Mouse (Mus musculus) right cerebral cortex, postnatal 4 days (tissue): Measurements from ENCODE around the gene Egln1.

Experiments used
- DNase-seq: peaks from one replicate; pipeline ENCODE4 v3.0.0-alpha.2; 2022

Egln1 gene

DNA sequence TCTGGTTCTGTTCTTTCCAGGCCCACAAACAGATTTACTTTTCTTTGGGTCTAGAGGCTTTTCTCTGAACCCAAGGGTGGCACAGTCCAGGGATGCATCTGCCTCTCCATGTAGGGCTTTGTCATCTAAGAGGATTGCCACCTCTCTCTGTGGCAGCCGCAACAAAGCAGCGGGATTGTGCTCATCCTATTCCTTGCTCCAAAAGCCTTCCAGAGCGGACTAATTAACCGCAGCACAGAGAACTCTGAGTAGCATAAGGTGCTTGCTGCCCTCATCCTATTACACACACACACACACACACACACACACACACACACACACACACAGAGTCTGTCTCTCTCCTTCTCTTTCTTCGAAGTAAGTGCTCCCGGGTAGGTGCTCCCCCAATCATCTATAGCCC is 5.3 kb downstream of the Egln1 start:
- DNase-seq: no peak

DNA sequence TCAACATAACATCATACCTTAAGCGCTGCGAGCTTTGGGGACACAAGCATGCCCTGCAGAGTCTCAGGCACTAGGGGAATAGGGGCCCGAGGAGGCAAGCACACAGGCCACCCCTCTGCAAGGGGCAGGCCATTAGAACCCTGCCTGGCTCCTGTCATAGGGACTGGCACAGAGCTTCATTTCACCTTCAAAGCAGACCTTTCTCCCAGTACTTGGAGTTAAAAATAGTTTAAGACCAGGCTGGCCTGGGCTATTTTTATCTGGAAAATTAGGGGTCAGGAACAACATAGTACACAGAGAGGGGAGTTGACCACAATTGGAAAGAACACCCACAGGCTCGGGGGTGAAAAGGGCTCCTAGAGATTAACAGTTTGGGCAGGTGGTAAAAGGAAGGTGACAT is 11.8 kb downstream of the Egln1 start:
- no peak for DNase-seq

DNA sequence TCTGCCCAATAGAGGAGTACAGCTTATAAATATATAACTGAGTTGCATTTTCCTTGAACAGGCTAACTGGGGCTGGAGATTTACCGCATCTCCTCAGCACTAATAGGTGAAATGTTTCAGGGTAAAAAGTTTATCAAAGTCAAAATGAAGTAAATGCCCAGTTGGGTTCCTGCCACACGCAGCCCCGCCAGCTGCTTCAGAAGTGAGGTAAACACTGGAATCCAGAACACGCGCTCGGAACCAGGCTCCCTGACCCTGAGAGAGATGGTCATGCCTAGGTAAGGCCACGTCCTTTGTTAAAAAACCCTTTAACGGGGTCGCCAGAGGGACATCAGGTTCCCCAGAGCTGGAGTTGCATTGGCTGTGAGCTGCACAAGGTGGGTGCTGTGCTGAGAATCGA is 12.4 kb downstream of the Egln1 start:
- no peak for DNase-seq

DNA sequence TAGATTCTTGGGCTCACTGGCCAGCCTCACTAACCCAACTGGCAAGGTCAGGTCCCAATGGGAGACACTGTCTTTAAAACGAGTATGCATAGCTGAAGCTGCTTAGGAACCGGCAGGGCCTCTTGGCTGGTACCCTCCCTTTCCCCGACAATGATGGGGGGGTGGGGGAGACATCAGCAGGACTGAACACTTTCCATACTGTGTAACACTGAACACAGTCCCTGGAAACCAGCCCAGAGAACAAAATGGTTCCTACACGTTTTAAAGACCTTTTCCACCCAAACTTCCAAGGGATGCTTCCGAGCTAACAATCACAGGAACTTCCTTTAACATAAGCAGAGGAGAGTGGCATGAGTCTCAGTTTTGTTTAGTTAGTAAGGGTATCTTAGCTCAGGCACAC is 14.0 kb downstream of the Egln1 start:
- no peak for DNase-seq

DNA sequence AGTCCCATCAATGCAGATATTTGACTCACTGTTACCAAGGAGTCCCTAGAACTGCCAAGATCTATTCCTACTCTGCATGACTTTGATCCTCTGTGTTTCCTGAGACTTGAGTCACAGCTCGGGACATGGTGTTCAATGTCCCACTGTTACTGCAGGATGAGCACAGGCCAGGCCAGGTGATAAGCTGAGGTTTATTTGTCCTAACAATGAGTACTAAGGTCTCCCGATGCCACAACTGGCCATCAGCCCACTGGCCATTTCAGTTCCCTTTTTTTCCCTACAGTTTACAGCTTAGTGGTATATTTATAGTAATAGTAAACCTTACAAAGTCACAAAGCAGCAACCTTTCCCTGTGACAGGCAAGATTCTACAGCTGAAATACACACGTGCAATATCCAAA is 16.7 kb downstream of the Egln1 start:
- DNase-seq: no peak

DNA sequence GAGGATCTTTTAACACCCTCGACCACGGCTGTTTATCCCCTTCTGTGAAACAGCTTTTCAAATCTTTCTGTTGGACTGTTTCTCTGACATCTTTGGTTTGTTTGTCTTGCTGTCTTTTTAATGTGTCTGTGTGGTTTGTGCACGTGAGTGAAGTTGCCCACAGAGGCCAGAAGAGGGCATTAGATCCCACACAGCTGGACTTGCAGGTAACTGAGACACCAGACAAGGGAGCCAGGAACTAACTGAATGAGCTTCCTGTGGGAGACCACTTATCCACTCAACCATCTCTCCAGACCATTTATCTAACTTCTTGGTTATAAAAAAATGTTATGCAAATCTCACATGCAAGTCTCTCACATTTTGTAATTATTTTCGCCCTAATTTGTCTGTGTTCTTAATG is 18.5 kb downstream of the Egln1 start:
- DNase-seq: no peak

DNA sequence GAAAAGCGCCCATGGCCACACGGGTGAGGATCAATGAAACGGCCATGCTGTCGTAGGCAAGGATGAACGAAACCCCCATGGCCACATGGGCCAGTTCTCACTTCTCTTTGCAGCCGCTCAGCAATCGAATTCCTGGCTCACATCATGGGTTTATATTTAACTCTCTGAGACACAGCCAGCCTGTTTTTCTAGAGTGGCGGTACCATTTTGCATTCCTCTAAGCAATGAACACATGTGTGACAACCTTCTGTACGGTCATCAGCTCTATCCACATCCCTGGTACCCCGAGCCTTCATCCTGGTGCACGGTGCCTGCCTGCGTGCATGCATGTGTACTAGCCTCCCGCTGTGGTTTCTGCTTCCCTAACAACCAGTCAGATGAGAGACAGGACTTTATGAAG is 19.0 kb downstream of the Egln1 start:
- no peak for DNase-seq

DNA sequence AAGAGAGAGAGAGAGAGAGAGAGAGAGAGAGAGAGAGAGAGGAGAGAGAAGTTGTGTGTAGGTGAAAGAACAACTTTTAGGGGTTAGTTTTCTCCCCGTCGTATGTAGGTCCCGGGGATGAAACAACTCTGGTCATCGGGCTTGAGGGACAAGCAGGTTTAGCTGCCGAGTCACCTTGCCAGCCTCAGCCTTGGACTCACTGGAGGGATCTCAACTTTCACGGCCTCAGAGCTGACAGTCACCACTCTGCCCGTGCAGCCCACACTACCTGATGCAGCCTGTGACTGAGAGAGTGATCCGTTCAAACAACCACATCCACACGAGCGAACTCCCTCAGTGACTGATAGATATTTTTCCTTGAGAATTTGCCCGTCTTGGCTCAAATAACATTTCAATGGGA is 20.1 kb downstream of the Egln1 start:
- DNase-seq: no peak

DNA sequence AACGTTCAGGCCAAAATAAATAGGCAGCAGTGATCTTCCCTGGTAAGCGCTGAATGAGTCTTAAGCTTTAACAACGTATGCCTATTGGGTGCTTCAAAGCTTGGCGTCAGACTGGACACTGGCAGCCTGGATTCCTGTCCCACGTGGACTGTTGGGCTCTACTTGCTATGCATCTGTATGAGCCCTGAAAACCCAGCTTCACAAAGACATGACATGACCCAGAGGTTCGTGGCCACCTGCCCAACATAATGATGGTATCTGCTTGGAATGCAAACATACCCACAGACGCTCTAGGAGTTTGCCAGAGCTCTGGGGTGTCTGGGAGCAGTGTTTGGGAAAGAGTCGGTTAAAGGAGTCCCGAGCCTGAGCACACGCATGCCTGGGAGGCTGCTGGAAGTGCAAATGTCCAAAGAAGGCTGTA is 22.8 kb downstream of the Egln1 start:
- peak; percentile 33 for DNase-seq

DNA sequence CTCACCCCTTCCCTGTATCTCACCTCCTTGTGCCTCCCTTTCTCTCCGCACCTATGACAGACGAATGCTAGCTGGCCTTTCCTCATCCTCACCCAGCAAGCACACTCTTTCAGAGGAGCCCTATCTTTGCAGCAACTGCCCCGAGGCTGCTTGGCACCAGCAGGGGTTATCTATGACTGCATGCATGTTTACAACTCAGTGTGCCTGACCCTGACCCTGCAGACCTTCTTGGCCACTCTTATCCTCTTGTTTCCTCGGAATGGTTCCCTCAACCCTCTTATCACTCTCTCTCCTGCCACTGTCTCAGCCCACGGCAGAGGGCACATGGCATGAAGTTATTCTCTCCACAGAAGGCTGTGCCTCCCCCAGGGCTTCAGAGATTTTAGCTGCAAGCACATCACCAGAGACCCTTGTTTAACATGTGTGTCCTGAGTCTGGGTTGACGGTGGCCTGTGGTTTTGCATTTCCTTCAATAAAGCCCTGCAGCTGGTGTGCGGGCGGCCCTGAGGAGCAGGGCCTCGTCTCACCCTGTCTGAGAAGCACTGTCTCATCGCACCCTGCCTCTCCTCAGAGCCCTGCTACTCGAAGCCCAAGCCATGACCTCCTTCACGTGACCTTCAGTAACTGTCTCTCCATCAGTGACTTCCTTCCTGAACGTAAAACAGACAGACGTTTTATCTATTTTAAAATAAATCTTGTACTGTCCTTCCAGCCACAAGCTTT is 23.4 kb downstream of the Egln1 start:
- no peak for DNase-seq

DNA sequence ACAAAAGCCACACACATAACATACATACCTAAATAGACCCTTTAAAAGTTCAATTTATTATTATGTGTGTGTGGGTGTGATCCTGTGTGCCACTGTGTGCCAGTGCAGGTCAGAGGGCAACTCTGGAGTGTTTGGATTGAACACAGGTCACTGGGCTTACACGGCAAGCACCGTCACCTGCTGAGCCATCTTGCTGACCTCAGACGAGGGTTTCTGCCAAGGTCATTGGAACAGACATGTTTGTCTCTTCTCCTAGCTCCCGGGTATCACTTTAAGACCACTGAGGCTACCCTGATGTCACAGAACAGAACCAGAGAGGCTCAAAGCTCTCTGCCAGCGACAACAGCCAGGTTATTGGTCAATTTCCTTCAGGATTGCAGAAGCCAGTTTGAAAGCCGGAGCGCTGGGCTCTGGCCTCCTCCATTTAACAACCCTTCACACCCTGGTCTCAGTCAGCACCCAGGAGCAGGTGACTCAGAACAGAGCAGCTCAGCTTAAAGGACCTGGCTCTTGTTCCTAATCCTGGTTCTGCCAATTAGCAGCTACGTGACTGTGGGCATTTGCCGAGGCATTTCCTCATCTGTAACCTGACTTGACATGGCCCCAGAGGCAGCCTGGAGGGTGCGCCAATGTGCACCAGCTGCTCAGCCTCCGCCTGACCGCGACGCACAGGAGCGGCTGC is 25.0 kb downstream of the Egln1 start:
- DNase-seq: no peak

DNA sequence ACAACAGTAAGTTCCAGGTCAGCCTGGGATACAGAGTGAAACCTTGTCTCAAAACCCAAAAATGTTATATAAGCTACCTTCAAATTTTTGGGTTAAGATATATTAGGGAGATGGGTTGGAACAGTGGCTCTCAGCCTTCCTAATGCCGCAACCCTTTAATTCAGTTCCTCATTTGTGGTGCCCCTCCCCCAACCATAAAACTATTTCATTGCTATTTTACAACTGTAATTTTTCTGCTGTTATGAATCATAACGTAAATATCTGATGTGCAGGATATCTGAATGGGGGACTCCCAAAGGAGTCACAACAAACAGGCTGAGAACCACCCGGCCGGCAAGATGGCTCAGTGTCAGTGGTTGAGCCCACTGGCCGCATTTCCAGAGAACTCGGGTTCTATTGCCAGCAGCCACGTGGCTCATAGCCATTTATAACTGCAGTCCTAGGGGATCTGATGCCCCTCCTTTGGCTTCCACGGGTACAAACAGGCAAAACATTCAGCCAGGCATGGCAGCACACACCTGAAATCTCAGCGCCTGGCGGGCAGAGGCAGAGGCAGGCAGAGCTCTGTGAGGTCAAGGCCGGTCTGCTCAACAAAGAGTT is 26.5 kb downstream of the Egln1 start:
- DNase-seq: no peak

DNA sequence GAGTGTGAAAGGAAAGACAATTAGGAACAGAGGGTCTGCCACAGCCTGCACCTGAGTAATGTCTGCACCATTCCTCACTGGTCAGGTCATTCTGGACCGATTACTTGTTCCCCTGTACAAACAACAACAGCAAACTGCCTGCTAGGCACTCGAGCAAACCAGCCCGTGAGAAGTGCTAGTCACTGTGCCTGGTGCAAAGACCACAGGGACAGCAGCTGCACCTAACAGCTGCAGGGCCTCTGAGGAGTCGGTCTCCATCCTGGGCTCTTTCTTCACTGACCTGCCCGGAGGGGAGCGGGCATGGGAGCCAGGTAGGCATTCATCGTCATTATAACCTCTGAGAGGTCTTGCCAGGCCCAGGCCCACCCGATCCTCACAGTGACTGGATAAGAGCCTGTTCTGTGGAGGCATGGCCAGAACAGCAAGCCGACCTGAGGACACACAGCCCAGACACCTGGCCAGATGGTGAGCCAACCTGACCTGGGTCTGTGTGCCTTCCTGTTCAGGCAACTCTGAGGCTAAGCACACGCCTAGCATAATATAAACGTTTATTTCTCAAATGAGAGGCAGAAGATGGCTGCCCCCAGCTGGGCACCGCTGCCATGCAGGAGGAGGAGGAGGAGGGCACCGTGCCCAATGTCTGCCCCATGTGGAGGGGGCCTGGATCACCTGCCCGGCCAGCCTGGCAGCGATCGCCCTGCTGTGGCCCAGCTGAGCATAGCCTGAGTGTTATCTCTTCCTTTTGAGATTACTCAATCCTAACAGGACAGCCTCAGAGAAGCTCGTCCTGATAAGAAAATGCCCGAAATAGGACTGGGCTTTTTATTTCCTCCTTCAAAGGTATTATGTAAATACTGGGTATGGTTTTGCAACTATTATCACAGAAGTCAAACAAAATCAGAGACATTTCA is 27.5 kb downstream of the Egln1 start:
- no peak for DNase-seq

DNA sequence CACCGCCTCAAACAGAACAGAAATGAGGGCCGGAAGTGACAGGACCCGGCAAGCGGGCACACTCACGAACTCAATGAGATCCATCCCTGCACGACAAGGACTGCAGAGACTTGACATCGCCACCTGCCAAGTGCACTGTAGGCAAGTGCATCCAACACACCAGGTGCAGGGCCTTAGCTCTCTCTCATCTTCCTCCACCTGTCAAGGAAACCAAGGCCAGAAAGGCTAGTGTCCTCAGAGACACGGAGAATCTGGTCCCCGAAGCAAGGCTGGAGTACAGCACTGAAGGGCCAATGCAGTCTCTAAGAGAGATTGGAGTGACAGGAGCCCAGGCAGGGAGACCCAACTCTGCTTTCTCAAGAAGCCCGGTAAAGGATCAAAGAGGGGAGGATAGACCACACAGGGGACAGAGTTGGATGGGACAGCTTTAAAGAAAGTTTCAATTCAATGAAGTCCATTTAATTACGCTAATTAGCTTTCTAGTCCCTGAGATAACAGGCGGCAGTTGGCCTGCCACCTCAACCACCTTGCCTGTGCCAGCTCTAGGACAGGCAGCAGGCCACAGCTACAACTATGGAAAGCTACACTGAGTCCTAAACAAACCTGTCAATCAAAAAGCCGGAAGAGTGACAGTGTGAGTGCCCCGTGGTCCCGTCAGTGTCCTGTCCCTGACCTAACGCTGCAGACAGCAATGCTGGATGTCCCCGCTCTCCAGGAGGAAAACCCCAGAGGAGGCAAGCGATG is 31.2 kb downstream of the Egln1 start:
- DNase-seq: no peak

DNA sequence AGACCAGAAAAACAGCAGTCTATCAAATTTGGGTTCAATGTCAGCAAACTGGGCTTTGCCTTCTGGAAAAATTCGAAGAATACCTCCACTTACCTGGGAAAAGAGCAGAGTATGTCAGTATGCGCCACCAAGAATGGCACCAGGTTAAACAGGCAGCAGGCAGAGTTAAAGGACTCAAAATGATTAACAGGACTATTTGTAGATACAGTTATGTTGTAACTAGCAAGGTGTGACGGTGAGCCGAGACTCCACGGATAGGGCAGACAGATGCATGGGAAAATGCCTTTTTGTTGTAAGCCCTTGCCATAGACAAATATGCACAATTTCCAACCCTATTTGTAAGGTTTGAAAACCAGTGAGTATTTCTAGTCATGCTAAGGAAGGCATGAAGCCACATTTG is 35.1 kb downstream of the Egln1 start:
- no peak for DNase-seq

DNA sequence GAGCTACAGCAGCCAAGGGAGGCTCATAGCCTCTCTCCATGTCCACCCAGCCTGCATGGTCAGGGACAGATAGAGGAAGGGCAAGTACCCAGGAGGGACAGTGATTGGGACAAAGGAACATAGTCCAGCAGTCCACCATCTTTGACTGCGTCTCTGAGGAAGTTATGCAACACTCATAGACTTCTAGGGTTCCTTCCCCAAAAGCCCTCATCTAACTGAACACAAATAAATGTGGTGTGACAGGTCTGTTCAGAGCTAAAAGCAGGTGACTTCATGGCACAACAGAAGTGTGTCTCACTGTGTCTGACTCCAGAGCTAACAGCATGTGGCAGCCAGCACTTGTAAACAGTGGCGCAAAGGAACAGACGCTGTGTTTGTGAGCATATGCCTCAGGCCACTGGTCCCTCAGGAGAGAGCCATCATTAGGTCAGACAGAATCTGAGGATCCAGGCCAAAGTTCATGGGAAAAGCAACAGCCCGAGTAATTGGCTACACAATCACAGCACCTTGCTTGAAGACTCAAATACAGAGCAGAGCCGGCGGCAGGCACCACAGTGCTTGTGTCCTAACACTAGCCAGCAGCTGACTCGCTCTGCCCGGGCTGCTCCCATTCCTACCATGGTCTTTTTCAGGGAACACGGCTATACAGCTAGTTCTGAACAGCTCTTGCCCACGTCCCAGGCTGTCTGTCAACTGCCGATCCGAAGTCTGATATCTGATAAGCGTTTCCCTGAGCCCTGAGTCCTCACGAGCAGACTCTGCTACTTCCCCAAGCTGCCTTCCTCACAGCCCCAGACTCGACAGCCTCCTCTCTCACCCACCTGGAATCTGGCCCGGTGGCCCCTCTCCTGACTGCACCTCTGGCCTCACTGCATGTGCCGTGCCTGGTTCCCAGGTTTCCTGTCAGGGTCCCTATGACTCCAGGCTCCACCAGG is 36.9 kb downstream of the Egln1 start:
- no peak for DNase-seq

DNA sequence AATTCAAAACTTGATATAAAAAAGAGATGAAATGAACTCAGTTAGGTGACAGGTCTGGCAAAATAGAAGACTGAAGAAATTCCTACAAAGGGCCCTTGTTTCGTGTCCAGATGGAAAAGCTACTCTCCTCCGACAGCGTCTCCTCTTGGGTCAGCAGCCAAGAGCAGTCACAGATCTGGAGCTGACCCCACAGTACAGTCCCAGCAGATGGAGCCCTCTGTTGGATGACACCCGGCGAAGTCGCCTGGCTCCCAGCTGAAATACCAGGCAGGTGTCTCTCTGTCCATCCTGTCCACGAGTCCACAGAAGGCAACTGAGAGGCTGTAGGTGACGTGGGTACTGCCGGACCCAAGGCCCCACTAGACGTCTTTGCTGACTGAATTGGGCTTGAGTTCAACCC is 38.8 kb downstream of the Egln1 start:
- DNase-seq: no peak

DNA sequence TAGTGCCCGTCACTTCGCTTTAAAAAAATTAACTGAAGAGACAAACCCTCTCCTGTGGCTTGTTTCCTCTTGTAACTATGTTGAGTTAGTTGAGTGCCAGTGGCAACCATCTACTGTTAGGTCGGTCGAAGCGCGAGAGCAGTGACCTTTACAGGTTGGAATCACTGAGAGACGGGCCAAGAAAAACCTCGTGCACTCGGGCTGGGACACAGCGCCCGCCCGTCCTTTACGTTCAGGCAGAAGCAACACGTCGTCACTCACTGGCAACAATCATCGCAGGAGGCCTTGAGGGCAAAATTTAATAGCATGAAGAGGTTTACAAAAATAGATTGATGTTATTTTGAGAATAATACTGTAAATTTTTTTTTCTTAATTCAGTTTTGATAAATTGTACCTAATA is 39.2 kb downstream of the Egln1 start:
- DNase-seq: no peak

DNA sequence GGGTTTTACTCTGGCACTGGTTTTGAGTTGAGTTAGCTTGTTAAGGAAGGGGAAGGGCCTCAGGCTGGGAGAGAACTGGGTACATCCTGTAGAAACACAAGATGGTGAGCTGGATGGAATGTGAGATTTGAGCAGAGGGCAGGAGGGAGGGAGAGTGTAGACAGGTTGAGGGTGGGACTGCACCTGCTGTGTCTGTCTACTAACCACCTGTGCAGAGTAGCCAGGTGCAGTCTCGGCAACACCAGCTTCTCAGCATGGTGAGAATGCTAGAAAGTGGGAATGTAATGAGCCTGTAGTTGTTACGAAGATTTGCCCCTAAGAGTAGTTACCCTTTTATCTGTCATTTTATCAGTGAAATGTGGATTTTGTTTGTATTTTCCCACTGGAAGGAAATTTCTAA is 43.6 kb downstream of the Egln1 start:
- no peak for DNase-seq

DNA sequence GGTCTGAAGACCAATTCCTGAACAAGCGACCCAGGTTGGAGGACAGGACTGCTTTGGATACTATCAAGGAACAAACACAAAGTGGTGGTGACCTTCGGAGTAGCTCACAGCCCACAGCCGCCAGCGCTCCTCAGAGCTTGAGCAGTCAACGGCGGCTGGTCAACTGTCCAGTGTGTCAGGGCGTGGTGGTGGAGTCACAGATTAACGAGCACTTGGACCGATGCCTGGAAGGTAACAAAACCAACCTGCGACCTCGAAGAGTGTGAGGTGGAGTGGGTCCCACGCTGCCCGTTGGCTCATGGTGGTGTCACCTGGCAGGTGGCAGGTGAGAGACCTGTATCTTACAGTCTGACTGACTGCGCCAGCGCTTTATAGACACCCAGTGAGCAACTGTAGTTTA is 45.9 kb downstream of the Egln1 start:
- DNase-seq: no peak

DNA sequence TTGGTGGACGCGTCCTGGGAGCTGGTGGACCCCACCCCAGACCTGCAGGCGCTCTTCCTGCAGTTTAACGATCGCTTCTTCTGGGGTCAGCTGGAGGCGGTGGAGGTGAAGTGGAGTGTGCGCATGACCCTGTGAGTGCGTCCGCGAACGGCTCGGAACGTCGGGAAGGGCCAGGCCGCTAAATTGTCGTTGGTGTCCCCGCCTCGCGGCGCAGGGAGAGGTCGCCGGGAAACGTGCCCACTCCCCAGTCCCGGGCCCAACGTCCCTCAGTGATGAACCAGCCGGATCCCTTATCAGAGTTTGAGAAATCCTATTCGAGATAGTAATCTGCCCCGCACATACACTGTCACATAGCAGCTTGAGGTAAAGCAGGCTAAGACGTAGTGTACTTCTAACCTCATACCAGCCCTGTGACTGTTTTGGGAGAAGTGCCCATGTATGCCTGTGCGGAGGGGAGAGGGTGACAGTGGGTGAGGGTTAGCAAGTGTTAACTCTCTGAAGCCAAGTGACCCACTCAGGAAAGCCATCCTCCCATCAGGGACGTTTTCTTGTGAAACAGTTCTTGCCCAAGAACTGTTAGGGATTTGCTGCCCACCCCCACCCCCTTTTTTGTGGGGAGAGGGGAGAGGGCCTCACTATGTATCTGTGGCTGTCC is 50.7 kb downstream of the Egln1 start:
- no peak for DNase-seq
